Mouse (Mus musculus) hindbrain, embryonic 12.5 days (tissue): ENCODE results near the gene Trib3. TPM values are rescaled to one million over a fixed set of nuclear protein-coding genes. Genes with fewer than 3 reads are reported as not detected.

ENCODE experiments used
- ATAC-seq: fragments of 200-750 bp; cut with Nextera tagmentation; 2 replicates; pipeline ENCODE4 v1.8.0; 2017; ENCODE audit warnings: moderate TSS enrichment; ENCODE audit not compliant: low FRiP score
- H3K27ac ChIP-seq: fragments of 300-500 bp; sonication (generic); 2 replicates; pipeline ENCODE4 v1.5.1; 2016; ENCODE audit warnings: mild to moderate bottlenecking
- H3K27me3 ChIP-seq: fragments of 300-500 bp; sonication (generic); 2 replicates; pipeline ENCODE4 v1.6.1; 2016; ENCODE audit warnings: mild to moderate bottlenecking
- H3K36me3 ChIP-seq: fragments of 300-500 bp; sonication (generic); 2 replicates; pipeline ENCODE4 v1.6.1; 2016; ENCODE audit warnings: mild to moderate bottlenecking
- H3K4me1 ChIP-seq: fragments of 300-500 bp; sonication (generic); 2 replicates; pipeline ENCODE4 v1.6.1; 2016
- H3K4me2 ChIP-seq: fragments of 300-500 bp; sonication (generic); replicated peaks from 2 replicates; pipeline ENCODE4 v1.6.1; 2016; ENCODE audit warnings: mild to moderate bottlenecking
- H3K4me3 ChIP-seq: fragments of 300-500 bp; sonication (generic); 2 replicates; pipeline ENCODE4 v1.5.1; 2016; ENCODE audit warnings: mild to moderate bottlenecking
- H3K9ac ChIP-seq: fragments of 300-500 bp; sonication (generic); 2 replicates; pipeline ENCODE4 v1.6.1; 2016; ENCODE audit warnings: mild to moderate bottlenecking, moderate library complexity
- H3K9me3 ChIP-seq: fragments of 300-500 bp; sonication (generic); replicated peaks from 2 replicates; pipeline ENCODE4 v1.6.1; 2016; ENCODE audit warnings: mild to moderate bottlenecking
- WGBS: fragments of 180-500 bp; shearing (Covaris S2); methylation state at CpG from one replicate; pipeline ENCODE4 v1.1.7; 2016; 5-methylcytosine and 5-hydroxymethylcytosine counted together
- polyA plus RNA-seq: library from polyadenylated mRNA; unstranded; fragments of >200 nt; fragmentation: Nextera tagmentation; extraction: Ambion mirVana; gene quantifications from 2 replicates; pipeline ENCODE4 v1.2.1, GENCODE M21; 2016

Gene Trib3
- polyA plus RNA-seq, 1 experiment from 2014 or later, result 3.5 TPM

GRCm38 (mm10) chr2:152344361-152344760 is 529 bp upstream of the Trib3 start:
- H3K9ac ChIP-seq, result peak overlapping the region; percentile 60
- peak overlapping the region; percentile 52 for H3K4me3 ChIP-seq
- H3K4me1 ChIP-seq, result peaks cover 14% of the 10 kb centered on the region
- no peaks in the 10 kb centered on the region for H3K36me3 ChIP-seq
- no peak overlapping the region for H3K27ac ChIP-seq
- peak; percentile 16; the same call in 1 of the 2 replicates for ATAC-seq
- no peaks in the 10 kb centered on the region for H3K9me3 ChIP-seq
- peaks cover 13% of the 10 kb centered on the region for H3K27me3 ChIP-seq
- H3K4me2 ChIP-seq, result peak overlapping the region; percentile 93
- WGBS, result 11% methylated on average over 10 of the region's 10 CpGs

GRCm38 (mm10) chr2:152339631-152340179 is 4.1 kb downstream of the Trib3 start:
- H3K36me3 ChIP-seq, result no peaks in the 10 kb centered on the region
- H3K9me3 ChIP-seq, result no peaks in the 10 kb centered on the region
- no peak overlapping the region for H3K4me2 ChIP-seq
- H3K27ac ChIP-seq, result no peak overlapping the region
- no peak overlapping the region for H3K9ac ChIP-seq
- no peak overlapping the region for H3K4me3 ChIP-seq
- 86% methylated on average over 22 of the region's 22 CpGs for WGBS
- peaks cover 14% of the 10 kb centered on the region for H3K4me1 ChIP-seq
- ATAC-seq, result no peak
- peaks cover 5% of the 10 kb centered on the region; the same call in 1 of the 2 replicates for H3K27me3 ChIP-seq

- H3K9ac ChIP-seq, result no peak overlapping the region
- H3K4me2 ChIP-seq, result no peak overlapping the region
- no peak for ATAC-seq
- no peaks in the 10 kb centered on the region for H3K36me3 ChIP-seq
- H3K4me3 ChIP-seq, result no peak overlapping the region
- no peaks in the 10 kb centered on the region for H3K9me3 ChIP-seq
- peaks cover 6% of the 10 kb centered on the region; the same call in 1 of the 2 replicates for H3K4me1 ChIP-seq
- WGBS, result 86% methylated on average over 13 of the region's 13 CpGs
- no peak overlapping the region for H3K27ac ChIP-seq
- no peaks in the 10 kb centered on the region for H3K27me3 ChIP-seq
These were observed 5.5 kb downstream of the Trib3 start for GRCm38 (mm10) chr2:152338319-152338718.

- H3K27me3 ChIP-seq, result no peaks in the 10 kb centered on the region
- no peak for ATAC-seq
- no peaks in the 10 kb centered on the region for H3K9me3 ChIP-seq
- H3K4me1 ChIP-seq, result no peaks in the 10 kb centered on the region; the same call in 1 of the 2 replicates
- H3K4me2 ChIP-seq, result no peak overlapping the region
- H3K27ac ChIP-seq, result no peak overlapping the region
- whole genome bisulfite sequencing, result 90% methylated on average over 11 of the region's 11 CpGs
- H3K4me3 ChIP-seq, result no peak overlapping the region
- no peaks in the 10 kb centered on the region for H3K36me3 ChIP-seq
- H3K9ac ChIP-seq, result no peak overlapping the region
These were observed 6.1 kb downstream of the Trib3 start for GRCm38 (mm10) chr2:152337591-152338212.

GRCm38 (mm10) chr2:152336856-152337255 is 7.0 kb downstream of the Trib3 start:
- Histone ChIP-seq H3K4me2 (no peak overlapping the region), H3K27ac (no peak overlapping the region), H3K9me3 (no peaks in the 10 kb centered on the region), H3K27me3 (no peaks in the 10 kb centered on the region), H3K9ac (no peak overlapping the region), H3K4me1 (no peaks in the 10 kb centered on the region; the same call in 1 of the 2 replicates), H3K4me3 (no peak overlapping the region), H3K36me3 (no peaks in the 10 kb centered on the region)
- ATAC-seq, result no peak
- WGBS, result 84% methylated on average over 1 of the region's 1 CpGs

GRCm38 (mm10) chr2:152335289-152335820 is 8.5 kb downstream of the Trib3 start:
- H3K4me2 ChIP-seq, result no peak overlapping the region
- 52% methylated on average over 11 of the region's 11 CpGs for WGBS
- no peaks in the 10 kb centered on the region for H3K27me3 ChIP-seq
- H3K4me3 ChIP-seq, result no peak overlapping the region
- H3K27ac ChIP-seq, result no peak overlapping the region
- no peak overlapping the region for H3K9ac ChIP-seq
- H3K36me3 ChIP-seq, result no peaks in the 10 kb centered on the region
- H3K4me1 ChIP-seq, result peaks cover 13% of the 10 kb centered on the region
- no peaks in the 10 kb centered on the region for H3K9me3 ChIP-seq
- no peak for ATAC-seq

- Histone ChIP-seq H3K4me3 (no peak overlapping the region), H3K27ac (no peak overlapping the region), H3K4me1 (peaks cover 15% of the 10 kb centered on the region), H3K27me3 (no peaks in the 10 kb centered on the region), H3K4me2 (no peak overlapping the region), H3K9me3 (no peaks in the 10 kb centered on the region), H3K9ac (no peak overlapping the region), H3K36me3 (0 out of 2 replicates have a peak, but pooled peaks cover 11% of the 10 kb centered on the region)
- no peak for ATAC-seq
- 73% methylated on average over 4 of the region's 4 CpGs for WGBS
These were observed 10.4 kb downstream of the Trib3 start for GRCm38 (mm10) chr2:152333345-152334006.

- Histone ChIP-seq H3K36me3 (peaks cover 20% of the 10 kb centered on the region), H3K27ac (peak within 1 kb of the TSS; percentile 90), H3K27me3 (no peaks in the 10 kb centered on the region), H3K9ac (peak within 1 kb of the TSS; percentile 84), H3K4me3 (peak within 1 kb of the TSS; percentile 67), H3K9me3 (no peaks in the 10 kb centered on the region), H3K4me1 (peaks cover 15% of the 10 kb centered on the region), H3K4me2 (peak within 1 kb of the TSS; percentile 82)
- ATAC-seq, result peak; percentile 97
- WGBS, result under 1% methylated on average over 53 of the region's 54 CpGs
These were observed 11.6 kb downstream of the Trib3 start, which contains the start of gene Rbck1 for GRCm38 (mm10) chr2:152332101-152332825. Rbck1 (minus strand) TSS chr2:152332653.

- Histone ChIP-seq H3K27me3 (no peaks in the 10 kb centered on the region), H3K9ac (peak overlapping the region; percentile 84; the same call in 1 of the 2 replicates), H3K4me1 (peaks cover 15% of the 10 kb centered on the region), H3K4me3 (peak overlapping the region; percentile 67), H3K27ac (no peak overlapping the region), H3K36me3 (peaks cover 33% of the 10 kb centered on the region), H3K4me2 (peak overlapping the region; percentile 82), H3K9me3 (no peaks in the 10 kb centered on the region)
- WGBS, result 69% methylated on average over 7 of the region's 7 CpGs
- ATAC-seq, result no peak
These were observed 12.9 kb downstream of the Trib3 start for GRCm38 (mm10) chr2:152330858-152331423.

- ATAC-seq, result no peak
- WGBS, result 89% methylated on average over 5 of the region's 5 CpGs
- H3K36me3 ChIP-seq, result peaks cover 63% of the 10 kb centered on the region
These were observed 15.9 kb downstream of the Trib3 start for GRCm38 (mm10) chr2:152327980-152328379.

GRCm38 (mm10) chr2:152326654-152327053 is 17.2 kb downstream of the Trib3 start:
- Histone ChIP-seq H3K27ac (no peak overlapping the region), H3K27me3 (no peaks in the 10 kb centered on the region), H3K9me3 (no peaks in the 10 kb centered on the region), H3K4me3 (no peak overlapping the region), H3K4me1 (peaks cover 15% of the 10 kb centered on the region), H3K9ac (no peak overlapping the region), H3K36me3 (peaks cover 76% of the 10 kb centered on the region), H3K4me2 (no peak overlapping the region)
- no peak for ATAC-seq
- 86% methylated on average over 8 of the region's 8 CpGs for WGBS

More at GRCm38 (mm10) chr2:152327980-152328379, 15.9 kb downstream of the Trib3 start:
- Histone ChIP-seq H3K9me3 (no peaks in the 10 kb centered on the region), H3K9ac (no peak overlapping the region), H3K27ac (no peak overlapping the region), H3K4me1 (peaks cover 15% of the 10 kb centered on the region), H3K4me3 (no peak overlapping the region), H3K27me3 (no peaks in the 10 kb centered on the region), H3K4me2 (no peak overlapping the region)
